Mouse (Mus musculus) neural tube, embryonic 11.5 days (tissue): Measurements from ENCODE around the gene Gm49373. TPM values are rescaled to one million over a fixed set of nuclear protein-coding genes. Genes with fewer than 3 reads are reported as not detected.

Experiments
- ATAC-seq: fragments of 200-750 bp; cut with Nextera tagmentation; 2 replicates; pipeline ENCODE4 v1.8.0; 2017; ENCODE audit warnings: moderate number of reproducible peaks, mild to moderate bottlenecking, moderate TSS enrichment, moderate library complexity; ENCODE audit not compliant: insufficient read depth, low FRiP score, low TSS enrichment
- DNase-seq: peaks from one replicate; pipeline ENCODE4 v3.0.0-alpha.2; 2015; ENCODE audit warnings: low spot score
- H3K27ac ChIP-seq: fragments of 300-500 bp; sonication (generic); 2 replicates; pipeline ENCODE4 v1.5.1; 2014; ENCODE audit warnings: low read depth, mild to moderate bottlenecking, low read length
- H3K27me3 ChIP-seq: fragments of 300-500 bp; sonication (generic); 2 replicates; pipeline ENCODE4 v1.6.1; 2014; ENCODE audit warnings: mild to moderate bottlenecking, low read length, mixed read lengths; ENCODE audit not compliant: control insufficient read depth, insufficient read depth
- H3K36me3 ChIP-seq: fragments of 300-500 bp; sonication (generic); 2 replicates; pipeline ENCODE4 v1.6.1; 2014; ENCODE audit warnings: mild to moderate bottlenecking, low read length, moderate library complexity, mixed read lengths; ENCODE audit not compliant: control insufficient read depth, insufficient read depth
- H3K4me1 ChIP-seq: fragments of 300-500 bp; sonication (generic); 2 replicates; pipeline ENCODE4 v1.6.1; 2014; ENCODE audit warnings: low read length, mixed read lengths; ENCODE audit not compliant: control insufficient read depth, insufficient read depth
- H3K4me2 ChIP-seq: fragments of 300-500 bp; sonication (generic); 2 replicates; pipeline ENCODE4 v1.6.1; 2014; ENCODE audit warnings: low read depth, mild to moderate bottlenecking, moderate library complexity
- H3K4me3 ChIP-seq: fragments of 300-500 bp; sonication (generic); 2 replicates; pipeline ENCODE4 v1.5.1; 2014; ENCODE audit warnings: low read depth, low read length
- H3K9ac ChIP-seq: fragments of 300-500 bp; sonication (generic); 2 replicates; pipeline ENCODE4 v1.6.1; 2014; ENCODE audit warnings: mild to moderate bottlenecking, low read length
- H3K9me3 ChIP-seq: fragments of 300-500 bp; sonication (generic); 2 replicates; pipeline ENCODE4 v1.6.1; 2016; ENCODE audit warnings: low read length; ENCODE audit not compliant: control insufficient read depth
- WGBS: fragments of 180-500 bp; shearing (Covaris S2); extraction: QIAGEN DNeasy Blood & Tissue Kit; methylation state at CpG from one replicate; pipeline ENCODE4 v1.1.7; 2014; 5-methylcytosine and 5-hydroxymethylcytosine counted together
- polyA plus RNA-seq: library from polyadenylated mRNA; unstranded; fragments of >200 nt; fragmentation: Nextera tagmentation; extraction: Ambion mirVana; gene quantifications from 2 replicates; pipeline ENCODE4 v1.2.1, GENCODE M21; 2014

Gm49373 gene
- polyA plus RNA-seq, 1 experiment from 2014 or later = 0.82 TPM

GRCm38 (mm10) chr9:21104814-21105213 is 31.9 kb upstream of the Gm49373 start:
- H3K4me2 ChIP-seq = no peak overlapping the region
- H3K36me3 ChIP-seq = no peaks in the 10 kb centered on the region
- H3K27ac ChIP-seq = no peak overlapping the region
- DNase-seq = no peak
- H3K27me3 ChIP-seq = no peaks in the 10 kb centered on the region
- no peaks in the 10 kb centered on the region for H3K9me3 ChIP-seq
- WGBS = 81% methylated on average over 6 of the region's 6 CpGs
- no peak overlapping the region for H3K9ac ChIP-seq
- ATAC-seq = no peak
- no peaks in the 10 kb centered on the region for H3K4me1 ChIP-seq
- no peak overlapping the region for H3K4me3 ChIP-seq

- H3K36me3 ChIP-seq = no peaks in the 10 kb centered on the region
- no peaks in the 10 kb centered on the region for H3K27me3 ChIP-seq
- no peak overlapping the region for H3K27ac ChIP-seq
- no peak overlapping the region for H3K9ac ChIP-seq
- WGBS = 89% methylated on average over 2 of the region's 2 CpGs
- no peaks in the 10 kb centered on the region for H3K4me1 ChIP-seq
- no peaks in the 10 kb centered on the region for H3K9me3 ChIP-seq
- no peak overlapping the region for H3K4me2 ChIP-seq
- no peak overlapping the region for H3K4me3 ChIP-seq
- DNase-seq = no peak
- no peak for ATAC-seq
Measured at GRCm38 (mm10) chr9:21102076-21102475, 29.2 kb upstream of the Gm49373 start.

GRCm38 (mm10) chr9:21100447-21101161 is 27.7 kb upstream of the Gm49373 start:
- Histone ChIP-seq H3K4me2 (no peak overlapping the region), H3K27ac (no peak overlapping the region), H3K4me1 (no peaks in the 10 kb centered on the region), H3K4me3 (no peak overlapping the region), H3K36me3 (no peaks in the 10 kb centered on the region), H3K9me3 (no peaks in the 10 kb centered on the region), H3K27me3 (no peaks in the 10 kb centered on the region), H3K9ac (no peak overlapping the region)
- WGBS = 53% methylated on average over 15 of the region's 15 CpGs
- DNase-seq (no peak), ATAC-seq (no peak)

- DNase-seq (no peak), ATAC-seq (no peak)
- Histone ChIP-seq H3K9ac (no peak overlapping the region), H3K4me3 (no peak overlapping the region), H3K4me1 (no peaks in the 10 kb centered on the region), H3K27ac (no peak overlapping the region), H3K9me3 (no peaks in the 10 kb centered on the region), H3K36me3 (no peaks in the 10 kb centered on the region), H3K27me3 (no peaks in the 10 kb centered on the region), H3K4me2 (no peak overlapping the region)
- 91% methylated on average over 8 of the region's 8 CpGs for WGBS
Measured at GRCm38 (mm10) chr9:21097793-21098192, 24.9 kb upstream of the Gm49373 start.

GRCm38 (mm10) chr9:21095958-21096357 is 23.1 kb upstream of the Gm49373 start:
- WGBS = 88% methylated on average over 4 of the region's 4 CpGs
- no peak overlapping the region for H3K4me2 ChIP-seq
- no peak overlapping the region for H3K9ac ChIP-seq
- H3K9me3 ChIP-seq = no peaks in the 10 kb centered on the region
- no peaks in the 10 kb centered on the region for H3K36me3 ChIP-seq
- H3K27ac ChIP-seq = no peak overlapping the region
- H3K4me3 ChIP-seq = no peak overlapping the region
- no peak for DNase-seq
- no peaks in the 10 kb centered on the region for H3K27me3 ChIP-seq
- H3K4me1 ChIP-seq = peaks cover under 1% of the 10 kb centered on the region
- ATAC-seq = no peak

- no peak overlapping the region for H3K4me2 ChIP-seq
- no peaks in the 10 kb centered on the region for H3K27me3 ChIP-seq
- H3K9ac ChIP-seq = no peak overlapping the region
- no peak overlapping the region for H3K27ac ChIP-seq
- WGBS = 95% methylated on average over 9 of the region's 9 CpGs
- no peak for DNase-seq
- H3K4me1 ChIP-seq = peaks cover 12% of the 10 kb centered on the region
- no peaks in the 10 kb centered on the region for H3K9me3 ChIP-seq
- H3K4me3 ChIP-seq = no peak overlapping the region
- ATAC-seq = no peak
- peaks cover 7% of the 10 kb centered on the region for H3K36me3 ChIP-seq
Measured at GRCm38 (mm10) chr9:21093423-21093822, 20.5 kb upstream of the Gm49373 start.

GRCm38 (mm10) chr9:21091707-21092320 is 18.9 kb upstream of the Gm49373 start, which contains the start of the genes Gm38431 and Raver1:
Gene Gm38431 (minus strand): TSS chr9:21091997.
Gene Raver1 (minus strand): TSS chr9:21092008.
- peak; percentile 99 for ATAC-seq
- Histone ChIP-seq H3K9me3 (no peaks in the 10 kb centered on the region), H3K9ac (peak within 1 kb of the TSS; percentile 82), H3K4me1 (peaks cover 12% of the 10 kb centered on the region), H3K36me3 (peaks cover 11% of the 10 kb centered on the region), H3K27ac (peak within 1 kb of the TSS; percentile 82), H3K4me3 (peak within 1 kb of the TSS; percentile 78), H3K4me2 (peak within 1 kb of the TSS; percentile 76), H3K27me3 (no peaks in the 10 kb centered on the region)
- peak; percentile 98 for DNase-seq
- WGBS = under 1% methylated on average over 54 of the region's 54 CpGs

- WGBS = 4% methylated on average over 24 of the region's 24 CpGs
- Histone ChIP-seq H3K36me3 (peaks cover 17% of the 10 kb centered on the region), H3K9ac (peak overlapping the region; percentile 82), H3K27ac (peak overlapping the region; percentile 82; the same call in 1 of the 2 replicates), H3K4me2 (peak overlapping the region; percentile 76), H3K9me3 (no peaks in the 10 kb centered on the region), H3K27me3 (no peaks in the 10 kb centered on the region), H3K4me3 (peak overlapping the region; percentile 78), H3K4me1 (peaks cover 12% of the 10 kb centered on the region)
- ATAC-seq (no peak; the same call in 1 of the 2 replicates), DNase-seq (no peak)
Measured at GRCm38 (mm10) chr9:21090972-21091706, 18.2 kb upstream of the Gm49373 start.
